ENCODE assay signal across 8 mouse cellular contexts in genomic region chr2:32495185-32495726, GRCm38 (mm10). TPM values are rescaled to one million over a fixed set of nuclear protein-coding genes. Genes with fewer than 3 reads are reported as not detected.
A peak's percentile ranks its signal among the peaks of the same experiment; 100 is the strongest.
DNase-seq lines count a peak whose midpoint lies in the region; ATAC-seq and TF ChIP-seq lines count a peak whose summit lies in the region.

No protein-coding gene starts in this region.

- no peak overlapping the region for H3K4me3 ChIP-seq in stomach, embryonic 14.5 days (ENCODE audit: low read depth, low read length)
- H3K4me3 ChIP-seq in stomach, postnatal 0 days (ENCODE audit: low read depth, low read length) = no peak overlapping the region
- no peak overlapping the region for H3K4me3 ChIP-seq in intestine, embryonic 16.5 days (ENCODE audit: low read length)
- no peak overlapping the region for H3K4me3 ChIP-seq in lung, embryonic 16.5 days (ENCODE audit: low read length)
- H3K4me3 ChIP-seq in hindbrain, postnatal 0 days (ENCODE audit: low read length) = no peak overlapping the region

- ATAC-seq in stomach, embryonic 14.5 days (ENCODE audit: insufficient number of reproducible peaks, insufficient read depth, low FRiP score, low read depth) = peak; percentile 46; the same call in 1 of the 2 replicates
- no peak for ATAC-seq in stomach, postnatal 0 days (ENCODE audit: low FRiP score, low TSS enrichment)
- ATAC-seq in intestine, embryonic 16.5 days = no peak; the same call in 1 of the 2 replicates
- ATAC-seq in lung, embryonic 16.5 days (ENCODE audit: low read depth) = peak; percentile 62
- no peak for ATAC-seq in hindbrain, postnatal 0 days

- H3K36me3 ChIP-seq in stomach, embryonic 14.5 days (ENCODE audit: control insufficient read depth, insufficient read depth, low read length) = no peaks in the 10 kb centered on the region
- no peaks in the 10 kb centered on the region for H3K36me3 ChIP-seq in stomach, postnatal 0 days (ENCODE audit: control insufficient read depth, insufficient read depth, low read length)
- no peaks in the 10 kb centered on the region for H3K36me3 ChIP-seq in intestine, embryonic 16.5 days (ENCODE audit: control insufficient read depth, insufficient read depth, low read length)
- H3K36me3 ChIP-seq in lung, embryonic 16.5 days (ENCODE audit: control insufficient read depth, insufficient read depth, low read length) = no peaks in the 10 kb centered on the region
- no peaks in the 10 kb centered on the region for H3K36me3 ChIP-seq in hindbrain, postnatal 0 days (ENCODE audit: insufficient read depth, low read length)

- no peaks in the 10 kb centered on the region for H3K27me3 ChIP-seq in stomach, embryonic 14.5 days (ENCODE audit: control insufficient read depth, insufficient read depth, low read length)
- H3K27me3 ChIP-seq in stomach, postnatal 0 days (ENCODE audit: control insufficient read depth, insufficient read depth, low read length) = no peaks in the 10 kb centered on the region
- no peaks in the 10 kb centered on the region for H3K27me3 ChIP-seq in intestine, embryonic 16.5 days (replicated peaks; ENCODE audit: control insufficient read depth, insufficient read depth, low read length)
- H3K27me3 ChIP-seq in lung, embryonic 16.5 days (ENCODE audit: control insufficient read depth, insufficient read depth, low read depth, low read length) = no peaks in the 10 kb centered on the region
- H3K27me3 ChIP-seq in hindbrain, postnatal 0 days (ENCODE audit: insufficient read depth, low read length) = no peaks in the 10 kb centered on the region

- TF ChIP-seq CTCF in stomach, postnatal 0 days (IDR thresholded peaks at IDR 0.05; ENCODE audit: low read depth) = no peak
- no peak for TF ChIP-seq CTCF in hindbrain, postnatal 0 days (IDR thresholded peaks at IDR 0.05; ENCODE audit: low read depth)

- TF ChIP-seq EP300 in stomach, postnatal 0 days (optimal IDR thresholded peaks at IDR 0.05) = no peak

- peaks cover 7% of the 10 kb centered on the region; the same call in 1 of the 2 replicates for H3K9me3 ChIP-seq in stomach, embryonic 14.5 days (ENCODE audit: control insufficient read depth, low read depth, low read length)
- H3K9me3 ChIP-seq in stomach, postnatal 0 days (ENCODE audit: control insufficient read depth, low read length) = no peaks in the 10 kb centered on the region
- no peaks in the 10 kb centered on the region for H3K9me3 ChIP-seq in intestine, embryonic 16.5 days (ENCODE audit: control insufficient read depth, low read length)
- peaks cover 4% of the 10 kb centered on the region; the same call in 1 of the 2 replicates for H3K9me3 ChIP-seq in lung, embryonic 16.5 days (ENCODE audit: control insufficient read depth, low read length)
- peaks cover 4% of the 10 kb centered on the region; the same call in 1 of the 2 replicates for H3K9me3 ChIP-seq in hindbrain, postnatal 0 days (ENCODE audit: low read length)

- no peak overlapping the region for H3K9ac ChIP-seq in stomach, embryonic 14.5 days (replicated peaks; ENCODE audit: low read depth, low read length)
- H3K9ac ChIP-seq in stomach, postnatal 0 days (ENCODE audit: low read length) = no peak overlapping the region
- no peak overlapping the region for H3K9ac ChIP-seq in intestine, embryonic 16.5 days (ENCODE audit: low read depth, low read length)
- no peak overlapping the region for H3K9ac ChIP-seq in lung, embryonic 16.5 days (ENCODE audit: low read length)
- H3K9ac ChIP-seq in hindbrain, postnatal 0 days (replicated peaks; ENCODE audit: low read length) = no peak overlapping the region

- no peak for DNase-seq in stomach, postnatal 0 days (ENCODE audit: low spot score)
- DNase-seq in thymus, postnatal 14 days = peak; percentile 94
- DNase-seq in retina, embryonic 14.5 days (ENCODE audit: low spot score) = no peak
- no peak for DNase-seq in hindbrain, postnatal 0 days (ENCODE audit: low spot score)
- no peak for DNase-seq in MN1 (ENCODE audit: low spot score)

- H3K27ac ChIP-seq in stomach, embryonic 14.5 days (ENCODE audit: low read length) = no peak overlapping the region
- no peak overlapping the region for H3K27ac ChIP-seq in stomach, postnatal 0 days (replicated peaks)
- H3K27ac ChIP-seq in intestine, embryonic 16.5 days (ENCODE audit: low read length) = peak overlapping the region; percentile 55
- H3K27ac ChIP-seq in lung, embryonic 16.5 days (ENCODE audit: low read length) = peak overlapping the region; percentile 66
- H3K27ac ChIP-seq in hindbrain, postnatal 0 days = no peak overlapping the region

- no peak overlapping the region for H3K4me2 ChIP-seq in stomach, embryonic 14.5 days (replicated peaks; ENCODE audit: low read depth, low read length)
- H3K4me2 ChIP-seq in stomach, postnatal 0 days (replicated peaks; ENCODE audit: low read depth) = no peak overlapping the region; the same call in 1 of the 2 replicates
- H3K4me2 ChIP-seq in intestine, embryonic 16.5 days (ENCODE audit: low read depth, low read length) = no peak overlapping the region
- H3K4me2 ChIP-seq in lung, embryonic 16.5 days (ENCODE audit: low read depth, low read length) = no peak overlapping the region
- no peak overlapping the region for H3K4me2 ChIP-seq in hindbrain, postnatal 0 days (ENCODE audit: low read depth, low read length)

- H3K4me1 ChIP-seq in stomach, embryonic 14.5 days (ENCODE audit: control insufficient read depth, insufficient read depth, low read length) = 0 out of 2 replicates have a peak, but pooled peaks cover 4% of the 10 kb centered on the region
- H3K4me1 ChIP-seq in stomach, postnatal 0 days (replicated peaks; ENCODE audit: control insufficient read depth, insufficient read depth) = no peaks in the 10 kb centered on the region
- H3K4me1 ChIP-seq in intestine, embryonic 16.5 days (ENCODE audit: control insufficient read depth, insufficient read depth, low read length) = no peaks in the 10 kb centered on the region
- peaks cover 5% of the 10 kb centered on the region; the same call in 1 of the 2 replicates for H3K4me1 ChIP-seq in lung, embryonic 16.5 days (replicated peaks; ENCODE audit: control insufficient read depth, insufficient read depth, low read length)
- H3K4me1 ChIP-seq in hindbrain, postnatal 0 days (ENCODE audit: insufficient read depth, low read length) = no peaks in the 10 kb centered on the region

- WGBS in stomach, embryonic 14.5 days = 61% methylated on average over 20 of the region's 20 CpGs
- 61% methylated on average over 20 of the region's 20 CpGs for WGBS in stomach, postnatal 0 days
- WGBS in intestine, embryonic 16.5 days = 71% methylated on average over 20 of the region's 20 CpGs
- 45% methylated on average over 20 of the region's 20 CpGs for WGBS in lung, embryonic 16.5 days
- 80% methylated on average over 20 of the region's 20 CpGs for WGBS in hindbrain, postnatal 0 days

RNA-seq across cellular contexts. Expression of gene Fam102a, which starts 39.9 kb away (rescaled TPM):
- 10.6 and 14.0 TPM in 2 replicates for polyA plus RNA-seq in stomach, embryonic 14.5 days (2014; fragmentation: Nextera tagmentation; extraction: Ambion mirVana)
- polyA plus RNA-seq in stomach, postnatal 0 days (2015; fragmentation: Nextera tagmentation; extraction: Ambion mirVana) = 16.6 and 20.2 TPM in 2 replicates
- 7.6 and 9.4 TPM in 2 replicates for polyA plus RNA-seq in intestine, embryonic 16.5 days (2015; fragmentation: Nextera tagmentation; extraction: Ambion mirVana)
- polyA plus RNA-seq in lung, embryonic 16.5 days (2015; fragmentation: Nextera tagmentation; extraction: Ambion mirVana) = 11.9 and 12.7 TPM in 2 replicates
- 23.6 and 25.4 TPM in 2 replicates for total RNA-seq in hindbrain, postnatal 0 days (2014; rRNA removed)
- polyA plus RNA-seq in hindbrain, postnatal 0 days (2015; fragmentation: Nextera tagmentation; extraction: Ambion mirVana) = 7.9 and 8.2 TPM in 2 replicates

RNA-seq across cellular contexts. Expression of gene Slc25a25, which starts 44.0 kb away (rescaled TPM):
- 13.7 and 14.1 TPM in 2 replicates for polyA plus RNA-seq in stomach, embryonic 14.5 days (2014; fragmentation: Nextera tagmentation; extraction: Ambion mirVana)
- 11.1 and 11.5 TPM in 2 replicates for polyA plus RNA-seq in stomach, postnatal 0 days (2015; fragmentation: Nextera tagmentation; extraction: Ambion mirVana)
- 19.3 and 19.9 TPM in 2 replicates for polyA plus RNA-seq in intestine, embryonic 16.5 days (2015; fragmentation: Nextera tagmentation; extraction: Ambion mirVana)
- 16.0 and 17.5 TPM in 2 replicates for polyA plus RNA-seq in lung, embryonic 16.5 days (2015; fragmentation: Nextera tagmentation; extraction: Ambion mirVana)
- 64.3 and 69.6 TPM in 2 replicates for total RNA-seq in hindbrain, postnatal 0 days (2014; rRNA removed)
- 44.4 and 46.4 TPM in 2 replicates for polyA plus RNA-seq in hindbrain, postnatal 0 days (2015; fragmentation: Nextera tagmentation; extraction: Ambion mirVana)

RNA-seq across cellular contexts. Expression of gene Naif1, which starts 45.0 kb away (rescaled TPM):
- polyA plus RNA-seq in stomach, embryonic 14.5 days (2014; fragmentation: Nextera tagmentation; extraction: Ambion mirVana) = 5.6 TPM in 2 replicates
- polyA plus RNA-seq in stomach, postnatal 0 days (2015; fragmentation: Nextera tagmentation; extraction: Ambion mirVana) = 2.5 and 2.6 TPM in 2 replicates
- polyA plus RNA-seq in intestine, embryonic 16.5 days (2015; fragmentation: Nextera tagmentation; extraction: Ambion mirVana) = 5.1 and 5.3 TPM in 2 replicates
- 6.5 and 6.8 TPM in 2 replicates for polyA plus RNA-seq in lung, embryonic 16.5 days (2015; fragmentation: Nextera tagmentation; extraction: Ambion mirVana)
- total RNA-seq in hindbrain, postnatal 0 days (2014; rRNA removed) = 3.1 and 3.7 TPM in 2 replicates
- polyA plus RNA-seq in hindbrain, postnatal 0 days (2015; fragmentation: Nextera tagmentation; extraction: Ambion mirVana) = 2.9 and 3.0 TPM in 2 replicates

Comparison
In these comparisons a context has a peak if more than half of its experiments do, and no peak if none do; other contexts are left out.
1. ATAC-seq: peak in stomach, embryonic 14.5 days (single experiment) and lung, embryonic 16.5 days (single experiment); none in stomach, postnatal 0 days (single experiment), intestine, embryonic 16.5 days (single experiment) and hindbrain, postnatal 0 days (single experiment).
2. H3K27ac ChIP-seq: peak in intestine, embryonic 16.5 days (single experiment) and lung, embryonic 16.5 days (single experiment); none in stomach, embryonic 14.5 days (single experiment), stomach, postnatal 0 days (single experiment) and hindbrain, postnatal 0 days (single experiment).